Mouse (Mus musculus) neural tube, embryonic 15.5 days (tissue): Measurements from ENCODE around the gene Taf7l. TPM values are rescaled to one million over a fixed set of nuclear protein-coding genes. Genes with fewer than 3 reads are reported as not detected.

ENCODE experiments used
- ATAC-seq: fragments of 200-750 bp; cut with Nextera tagmentation; 2 replicates; pipeline ENCODE4 v1.8.0; 2017; ENCODE audit warnings: mild to moderate bottlenecking, moderate TSS enrichment, moderate library complexity; ENCODE audit not compliant: low FRiP score
- H3K27ac ChIP-seq: fragments of 300-500 bp; sonication (generic); replicated peaks from 2 replicates; pipeline ENCODE4 v1.5.1; 2015; ENCODE audit warnings: mild to moderate bottlenecking, inconsistent platforms
- H3K27me3 ChIP-seq: fragments of 300-500 bp; sonication (generic); replicated peaks from 2 replicates; pipeline ENCODE4 v1.6.1; 2015; ENCODE audit warnings: inconsistent platforms
- H3K36me3 ChIP-seq: fragments of 300-500 bp; sonication (generic); 2 replicates; pipeline ENCODE4 v1.6.1; 2015; ENCODE audit warnings: inconsistent platforms
- H3K4me1 ChIP-seq: fragments of 300-500 bp; sonication (generic); 2 replicates; pipeline ENCODE4 v1.6.1; 2015; ENCODE audit warnings: inconsistent platforms
- H3K4me2 ChIP-seq: fragments of 300-500 bp; sonication (generic); 2 replicates; pipeline ENCODE4 v1.6.1; 2015; ENCODE audit warnings: inconsistent platforms, mild to moderate bottlenecking, moderate library complexity
- H3K4me3 ChIP-seq: fragments of 300-500 bp; sonication (generic); replicated peaks from 2 replicates; pipeline ENCODE4 v1.5.1; 2015; ENCODE audit warnings: mild to moderate bottlenecking, inconsistent platforms
- H3K9ac ChIP-seq: fragments of 300-500 bp; sonication (generic); replicated peaks from 2 replicates; pipeline ENCODE4 v1.6.1; 2015; ENCODE audit warnings: mild to moderate bottlenecking, inconsistent platforms
- H3K9me3 ChIP-seq: fragments of 300-500 bp; sonication (generic); replicated peaks from 2 replicates; pipeline ENCODE4 v1.6.1; 2016; ENCODE audit warnings: inconsistent platforms
- WGBS: fragments of 180-500 bp; shearing (Covaris S2); methylation state at CpG from one replicate; pipeline ENCODE4 v1.1.7; 2015; ENCODE audit warnings: mixed read lengths; 5-methylcytosine and 5-hydroxymethylcytosine counted together
- polyA plus RNA-seq: library from polyadenylated mRNA; unstranded; fragments of >200 nt; fragmentation: Nextera tagmentation; extraction: Ambion mirVana; gene quantifications from 2 replicates; pipeline ENCODE4 v1.2.1, GENCODE M21; 2015

Taf7l gene
- polyA plus RNA-seq, 1 experiment from 2014 or later: 0.28 TPM

DNA sequence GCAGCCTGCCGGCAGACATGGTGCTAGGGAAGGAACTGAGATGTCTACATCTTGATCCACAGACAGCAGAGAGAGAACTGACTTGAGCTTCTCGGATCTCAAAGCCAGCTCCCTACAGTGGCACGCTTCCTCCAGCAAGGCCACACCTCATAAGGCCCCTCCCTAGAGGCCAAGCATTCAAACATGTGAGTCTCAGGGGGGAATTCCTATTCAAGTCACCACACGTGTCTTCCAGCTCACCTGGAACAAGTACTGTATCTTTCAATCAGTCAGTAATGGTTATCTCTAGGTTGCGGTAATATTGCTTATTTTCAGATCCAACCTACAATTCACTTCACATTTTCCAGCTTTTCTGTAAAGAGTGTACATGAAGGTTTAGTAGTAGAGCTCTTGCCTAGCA lies 56.2 kb downstream of the Taf7l start:
- H3K36me3 ChIP-seq: no peaks in the 10 kb centered on the region
- H3K4me1 ChIP-seq: no peaks in the 10 kb centered on the region
- ATAC-seq: no peak
- 86% methylated on average over 5 of the region's 5 CpGs for WGBS
- no peak overlapping the region for H3K4me3 ChIP-seq
- H3K27ac ChIP-seq: no peak overlapping the region
- H3K9me3 ChIP-seq: no peaks in the 10 kb centered on the region
- H3K9ac ChIP-seq: no peak overlapping the region
- no peak overlapping the region for H3K4me2 ChIP-seq
- H3K27me3 ChIP-seq: no peaks in the 10 kb centered on the region

DNA sequence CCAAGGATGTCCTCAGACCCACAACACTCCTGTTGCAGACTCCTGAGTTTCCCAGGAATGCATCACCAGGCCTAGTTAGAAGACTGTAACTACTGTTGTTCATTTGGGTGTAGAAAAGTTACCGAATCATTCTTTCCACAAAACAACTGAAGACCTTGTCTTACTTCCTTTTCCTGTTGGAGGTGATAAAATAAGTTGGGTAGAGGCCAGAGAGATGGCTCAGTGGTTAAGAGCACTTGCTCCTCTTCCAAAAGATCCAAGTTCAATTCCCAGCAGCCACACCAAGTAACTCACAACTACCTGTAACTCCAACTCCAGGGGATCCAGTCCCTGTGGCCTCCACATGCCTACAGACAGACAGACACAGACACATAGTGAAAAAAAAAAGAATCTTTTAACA lies 64.2 kb downstream of the Taf7l start:
- no peaks in the 10 kb centered on the region for H3K9me3 ChIP-seq
- H3K9ac ChIP-seq: no peak overlapping the region
- no peaks in the 10 kb centered on the region for H3K4me1 ChIP-seq
- no peak overlapping the region for H3K4me3 ChIP-seq
- no peaks in the 10 kb centered on the region for H3K27me3 ChIP-seq
- ATAC-seq: no peak
- 87% methylated on average over 1 of the region's 1 CpGs for WGBS
- no peaks in the 10 kb centered on the region for H3K36me3 ChIP-seq
- no peak overlapping the region for H3K4me2 ChIP-seq
- no peak overlapping the region for H3K27ac ChIP-seq

Other genes with a start within 250 kb of the Taf7l start
- 7.1 and 10.6 TPM in 2 replicates for gene Trmt2b, start 199.5 kb downstream of the Taf7l start, polyA plus RNA-seq
- 104 and 132 TPM in 2 replicates for gene Tmem35a, start 181.3 kb downstream of the Taf7l start, polyA plus RNA-seq
- 5.9 and 11.3 TPM in 2 replicates for gene Cenpi, start 168.4 kb downstream of the Taf7l start, polyA plus RNA-seq
- gene Drp2, start 71.9 kb downstream of the Taf7l start, polyA plus RNA-seq: 16.5 and 18.7 TPM in 2 replicates
- 51.9 and 62.5 TPM in 2 replicates for gene Timm8a1, start 65.4 kb upstream of the Taf7l start, polyA plus RNA-seq
- gene Btk, start 107.1 kb upstream of the Taf7l start, polyA plus RNA-seq: 0.75 and 2.6 TPM in 2 replicates
- 184 and 216 TPM in 2 replicates for gene Rpl36a, start 109.2 kb upstream of the Taf7l start, polyA plus RNA-seq
- gene Gla, start 124.6 kb upstream of the Taf7l start, polyA plus RNA-seq: 4.1 and 7.2 TPM in 2 replicates
- gene Hnrnph2, start 124.7 kb upstream of the Taf7l start, polyA plus RNA-seq: 134 and 144 TPM in 2 replicates
- 4.7 and 5.4 TPM in 2 replicates for gene Armcx4, start 210.0 kb upstream of the Taf7l start, polyA plus RNA-seq
- gene Armcx1, start 241.5 kb upstream of the Taf7l start, polyA plus RNA-seq: 108 and 119 TPM in 2 replicates